Mouse (Mus musculus) thymus, postnatal 25 days (tissue): ENCODE measurements around the gene Trim71.
A peak's percentile ranks its signal among the peaks of the same experiment; 100 is the strongest.
"Not testable (repeated sequence)": the region's sequence is repeated elsewhere in the genome, so short reads cannot be mapped to it uniquely, and the experiment has no call there.

Experiments used
- DNase-seq: peaks from one replicate; pipeline ENCODE4 v3.0.0; 2022

The Trim71 gene

DNA sequence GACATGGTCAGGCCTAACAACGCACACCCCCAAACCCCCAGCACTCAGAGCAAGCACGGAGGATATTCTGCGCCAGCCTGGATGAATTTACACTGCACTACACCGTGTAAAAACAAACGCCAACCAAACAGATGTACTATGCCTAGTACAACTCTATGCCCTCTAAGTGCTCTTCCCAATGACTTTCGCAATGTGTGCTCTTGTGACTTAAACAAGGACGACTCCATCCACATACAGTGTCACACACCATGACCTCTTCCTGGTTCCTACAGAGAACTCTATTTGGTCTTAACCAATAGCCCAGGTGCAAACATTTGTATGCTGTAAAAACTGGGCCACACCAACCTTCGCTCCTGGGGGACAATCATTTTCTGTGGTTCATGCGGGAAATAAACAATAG is 41.7 kb downstream of the Trim71 start:
- DNase-seq = no peak

DNA sequence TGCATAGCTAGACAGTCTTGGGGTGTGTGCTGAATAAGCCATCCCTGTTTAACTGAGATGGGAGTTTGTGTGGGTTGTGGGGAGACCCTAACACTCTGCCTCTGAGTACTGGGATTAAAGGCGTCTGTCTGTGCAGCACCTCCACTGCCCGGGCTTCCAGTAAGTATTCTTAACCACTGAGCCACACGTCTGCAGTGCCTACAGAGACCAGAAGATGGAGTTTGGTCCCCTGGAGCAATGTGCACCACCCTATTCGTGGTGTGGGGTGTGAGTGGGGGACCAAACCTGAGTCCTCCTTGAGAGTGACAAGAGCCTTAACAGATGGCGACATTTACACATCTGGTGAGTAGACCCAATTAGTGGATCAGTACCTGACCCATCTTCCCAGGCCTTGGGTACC is 42.1 kb downstream of the Trim71 start:
- DNase-seq = peak; percentile 35

DNA sequence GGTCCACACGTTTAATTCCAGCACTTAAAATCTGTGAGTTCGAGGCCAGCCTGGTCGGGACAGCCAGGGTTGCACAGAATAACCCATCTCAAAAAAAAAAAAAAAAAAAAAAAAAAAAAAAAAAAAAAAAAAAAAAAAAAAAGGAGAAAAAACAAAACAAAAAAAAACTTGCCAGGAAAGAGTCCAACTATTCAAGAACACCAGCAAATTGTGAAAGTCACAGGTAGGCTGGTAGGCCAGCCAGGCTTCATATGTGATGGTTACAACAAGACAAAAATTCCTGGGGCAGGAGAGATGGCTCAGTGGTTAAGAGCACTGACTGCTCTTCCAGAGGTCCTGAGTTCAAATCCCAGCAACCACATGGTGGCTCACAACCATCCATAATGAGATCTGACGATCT is 43.6 kb downstream of the Trim71 start:
- not testable (repeated sequence) for DNase-seq

DNA sequence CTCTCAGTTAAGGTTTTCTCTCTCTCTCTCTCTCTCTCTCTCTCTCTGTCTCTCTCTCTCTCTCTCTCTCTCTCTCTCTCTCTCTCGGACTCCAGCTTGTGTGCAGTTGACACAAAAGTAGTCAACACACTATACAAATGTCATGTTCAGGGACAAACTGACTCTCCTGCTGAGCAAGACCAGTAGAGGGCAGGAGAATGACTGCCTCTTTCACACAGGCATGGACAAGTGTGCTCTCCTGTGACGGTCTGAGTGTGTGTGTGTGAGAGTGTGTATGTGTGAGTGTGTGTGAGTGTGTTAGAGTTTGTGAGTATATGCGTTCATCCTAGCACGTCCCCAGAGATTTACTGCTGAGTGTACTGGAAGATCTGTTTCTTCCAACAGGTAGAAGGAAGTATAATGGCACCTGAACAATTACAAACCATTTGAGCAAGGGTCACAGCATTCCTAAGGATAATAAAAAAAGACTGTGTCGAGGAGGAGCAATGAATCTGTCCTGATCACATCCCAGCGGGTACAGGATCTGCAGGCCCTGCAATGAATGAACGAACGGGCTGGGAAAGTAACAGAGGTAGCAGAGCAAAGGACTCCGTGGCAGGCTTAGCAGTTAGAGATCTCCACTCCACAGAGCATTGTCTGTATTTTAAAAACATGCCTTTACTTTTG is 45.2 kb downstream of the Trim71 start:
- no peak for DNase-seq

DNA sequence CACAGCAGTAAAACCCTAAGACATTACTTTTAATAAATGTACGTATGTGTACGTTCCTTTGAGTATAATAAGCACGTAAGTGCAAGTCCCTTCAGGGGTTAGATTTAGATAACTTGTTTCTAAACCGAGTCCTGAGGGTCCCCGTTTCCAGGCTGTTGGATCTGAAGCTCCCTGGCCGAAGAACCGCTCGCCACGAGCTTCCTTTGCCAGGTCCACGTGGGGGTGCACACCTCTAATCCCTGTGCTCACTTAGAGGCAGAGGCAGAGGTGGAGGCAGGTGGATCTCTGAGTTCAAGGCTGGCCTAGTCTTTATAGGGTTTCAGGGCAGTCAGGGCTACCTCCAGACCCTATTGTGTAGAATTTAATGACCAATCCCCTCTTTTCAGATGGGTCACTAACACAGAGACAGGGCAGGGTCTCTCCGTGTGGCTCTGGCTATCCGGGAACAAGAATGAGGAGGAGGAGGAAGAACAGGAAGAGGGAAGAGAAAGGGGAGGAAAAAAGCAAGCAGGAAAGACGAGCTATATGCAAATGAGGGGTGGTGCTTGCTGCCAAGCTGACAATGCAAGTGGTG is 46.2 kb downstream of the Trim71 start:
- DNase-seq = no peak

DNA sequence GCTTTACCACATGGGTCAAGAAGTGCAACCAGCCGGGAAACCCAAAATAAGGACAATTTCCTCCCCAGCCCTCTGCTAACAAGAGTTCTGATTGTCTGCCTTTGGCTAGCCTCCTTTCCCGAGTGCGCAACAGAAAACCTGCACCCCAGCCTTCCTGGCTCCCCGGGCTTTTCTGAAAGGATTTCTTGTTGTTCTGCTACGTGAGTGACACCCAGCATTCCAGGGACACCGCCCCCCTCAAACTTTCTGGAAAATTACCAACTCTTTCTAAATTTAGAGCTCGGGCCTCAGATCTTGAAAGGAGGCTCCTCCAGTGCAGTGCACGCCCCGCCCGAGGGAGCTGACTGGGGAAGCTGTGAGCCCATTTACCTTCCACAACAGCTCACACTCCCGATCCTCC is 48.8 kb downstream of the Trim71 start, which contains the start of gene C130032M10Rik:
TSS of gene C130032M10Rik (plus strand) at position 334 of the 400 bp plus-strand sequence.
- no peak for DNase-seq

DNA sequence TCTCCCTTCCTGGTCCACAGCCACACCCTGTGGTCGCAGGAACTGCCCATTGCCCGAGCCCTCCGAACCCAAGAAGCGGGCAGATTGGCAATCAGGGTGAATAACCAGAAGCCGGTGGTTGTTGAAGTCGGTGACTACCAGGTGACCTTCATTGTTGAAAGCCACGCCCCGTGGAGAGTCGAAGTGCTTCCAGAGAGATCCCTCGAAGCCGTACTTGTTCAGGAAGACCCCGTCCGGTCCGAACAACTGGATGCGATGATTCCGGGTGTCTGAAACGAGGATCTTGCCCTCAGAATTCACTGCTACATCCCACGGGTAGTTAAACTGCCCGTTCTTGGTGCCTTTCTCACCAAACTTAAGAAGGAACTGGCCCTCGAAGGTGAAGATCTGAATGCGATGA is 51.3 kb downstream of the Trim71 start:
- no peak for DNase-seq

DNA sequence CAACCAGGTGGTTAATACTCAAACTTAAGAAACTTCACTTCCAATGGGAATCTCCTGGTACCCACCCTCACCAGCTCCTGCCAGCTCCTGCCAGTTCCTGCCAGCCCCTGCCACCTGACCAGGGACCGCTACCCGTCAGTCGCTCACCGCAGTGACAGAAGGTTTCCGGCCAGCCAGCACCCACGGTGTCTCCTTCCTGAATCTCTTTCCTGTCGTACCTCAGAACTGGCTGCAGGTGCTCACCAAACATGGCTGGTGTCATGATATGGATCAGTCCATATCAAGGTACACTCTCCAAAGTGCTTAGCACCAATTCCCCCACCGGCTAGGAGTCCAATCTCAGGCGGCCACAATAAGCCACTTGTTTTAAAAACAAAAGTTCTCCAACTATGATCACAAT is 54.4 kb downstream of the Trim71 start:
- peak; percentile 69 for DNase-seq

DNA sequence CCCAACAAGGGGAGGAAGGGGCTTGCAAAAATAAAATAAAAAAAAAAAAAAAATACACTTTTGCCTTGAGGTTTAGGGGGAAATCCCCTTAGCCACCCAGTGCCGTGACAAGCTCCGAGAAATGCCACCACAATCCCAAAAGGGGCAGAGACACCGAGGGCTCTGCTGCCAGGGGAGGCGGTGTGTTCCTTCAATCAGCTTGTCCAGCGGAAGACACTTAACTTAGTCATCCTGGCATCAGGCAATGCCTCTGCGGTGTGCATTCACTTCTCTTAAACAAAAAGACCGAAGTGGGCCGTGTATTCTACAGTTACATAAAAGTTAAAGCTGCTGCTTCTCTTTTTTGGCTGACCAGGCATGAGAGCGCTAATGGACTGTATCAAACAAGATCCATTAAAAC is 56.7 kb downstream of the Trim71 start:
- DNase-seq = no peak

DNA sequence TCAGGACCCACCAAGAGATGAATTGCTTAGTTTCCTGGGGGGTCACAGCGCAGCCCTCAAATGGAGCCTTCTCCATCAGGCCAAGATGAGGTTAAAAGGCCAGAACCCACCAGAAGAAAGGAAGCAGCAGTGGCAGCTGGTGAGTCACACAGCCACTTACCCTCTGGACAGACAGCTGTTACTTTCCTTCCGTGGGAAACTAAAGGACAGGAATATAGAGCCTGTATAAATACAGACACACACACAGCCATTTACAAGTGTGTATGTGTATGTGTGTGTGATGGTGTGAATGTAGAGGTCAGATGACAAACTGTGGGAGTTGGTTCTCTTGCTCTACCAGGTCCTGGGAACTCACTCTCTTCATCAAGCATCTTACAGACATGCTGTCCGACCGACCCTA is 57.6 kb downstream of the Trim71 start:
- no peak for DNase-seq

DNA sequence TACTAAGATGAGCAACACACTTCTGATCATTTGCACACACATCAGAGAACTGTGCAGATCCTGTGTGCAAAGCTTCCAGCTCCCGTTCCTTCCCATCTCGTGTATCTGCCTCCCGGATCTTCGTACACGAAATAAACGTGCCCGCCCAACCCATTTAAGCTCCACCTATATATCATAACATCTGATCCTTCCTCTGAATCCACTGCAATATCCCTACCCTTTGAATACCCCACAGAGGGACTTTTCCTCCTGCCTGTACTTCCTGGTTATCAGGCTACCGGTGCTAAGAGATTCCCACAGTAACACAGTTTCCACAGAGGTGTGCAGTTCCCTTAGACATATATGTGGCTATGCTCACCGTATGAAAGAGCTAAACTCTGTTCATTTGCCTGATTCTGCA is 59.4 kb downstream of the Trim71 start, which contains the start of gene Ccr4:
TSS of gene Ccr4 (minus strand) at position 101 of the 400 bp plus-strand sequence.
- DNase-seq = no peak

DNA sequence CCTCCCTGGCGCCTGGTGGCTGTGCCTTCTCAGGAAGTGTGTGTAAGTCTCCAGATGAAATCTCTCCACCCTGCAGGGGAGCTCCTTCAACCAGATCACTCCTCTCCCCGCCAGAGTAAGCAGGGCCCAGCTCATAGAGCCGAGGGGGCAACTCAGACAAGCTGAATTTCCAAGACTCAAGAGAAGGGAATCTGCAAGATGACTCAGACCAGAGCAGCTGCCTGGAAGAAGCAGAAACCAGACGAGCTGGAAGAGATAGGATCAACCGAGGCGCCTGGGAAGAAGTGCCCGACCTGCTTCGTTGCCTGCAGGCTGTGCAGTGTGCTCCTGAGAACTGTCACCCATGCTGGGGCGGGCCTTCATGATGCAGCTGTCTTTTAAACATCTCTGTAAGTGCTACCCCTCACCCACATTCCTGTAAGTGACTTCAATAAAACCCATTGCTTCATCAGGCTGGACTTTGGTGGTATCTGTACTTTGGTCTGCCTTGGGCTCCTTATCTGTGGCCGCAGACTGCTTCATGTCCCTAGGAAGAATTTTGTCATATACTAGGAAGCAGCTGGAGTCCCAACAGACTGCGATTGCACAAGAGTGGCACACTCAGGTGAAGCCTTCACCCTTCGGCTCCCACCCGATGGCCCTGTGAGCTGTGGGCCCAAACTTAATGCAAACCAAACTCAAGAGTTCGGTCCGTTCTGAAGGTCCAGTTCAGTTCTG is 61.3 kb downstream of the Trim71 start:
- DNase-seq = no peak

DNA sequence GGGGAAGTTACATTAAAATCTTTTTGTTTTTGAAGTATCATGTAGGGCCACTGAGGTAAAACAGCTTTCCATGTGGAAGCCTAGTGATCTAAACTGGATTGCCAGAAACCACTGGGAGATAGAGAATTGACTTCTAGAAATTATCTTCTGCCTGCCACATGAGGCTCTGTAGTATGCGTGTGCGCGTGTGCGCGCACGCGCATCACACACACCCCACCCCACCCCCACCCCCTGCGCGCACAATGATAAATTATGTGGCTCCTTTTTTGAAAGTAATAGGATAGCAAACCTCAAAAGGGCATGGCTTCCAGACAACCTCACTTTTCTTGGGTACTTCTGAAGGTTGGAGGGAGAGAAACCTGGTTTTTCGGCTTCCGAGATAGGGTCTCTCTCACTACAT is 62.3 kb downstream of the Trim71 start:
- no peak for DNase-seq

DNA sequence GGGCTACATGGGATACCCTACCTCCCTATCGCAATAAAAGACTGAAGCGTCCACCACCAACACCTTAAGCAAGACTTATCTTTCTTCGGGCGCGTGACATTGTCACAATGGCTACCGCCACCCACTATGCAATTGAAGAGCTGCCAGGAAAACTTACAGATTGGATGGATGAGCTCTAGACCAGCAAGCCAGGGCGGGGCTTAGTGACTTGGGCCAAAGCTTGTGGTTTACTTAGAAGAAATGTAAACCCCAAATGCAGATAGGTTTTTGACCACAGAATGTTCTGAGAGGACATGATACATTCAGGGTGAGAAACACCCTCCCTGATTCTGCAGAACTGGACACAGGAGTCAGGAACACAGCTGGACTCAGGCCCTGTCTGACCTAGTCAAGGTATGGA is 63.1 kb downstream of the Trim71 start:
- DNase-seq = no peak

DNA sequence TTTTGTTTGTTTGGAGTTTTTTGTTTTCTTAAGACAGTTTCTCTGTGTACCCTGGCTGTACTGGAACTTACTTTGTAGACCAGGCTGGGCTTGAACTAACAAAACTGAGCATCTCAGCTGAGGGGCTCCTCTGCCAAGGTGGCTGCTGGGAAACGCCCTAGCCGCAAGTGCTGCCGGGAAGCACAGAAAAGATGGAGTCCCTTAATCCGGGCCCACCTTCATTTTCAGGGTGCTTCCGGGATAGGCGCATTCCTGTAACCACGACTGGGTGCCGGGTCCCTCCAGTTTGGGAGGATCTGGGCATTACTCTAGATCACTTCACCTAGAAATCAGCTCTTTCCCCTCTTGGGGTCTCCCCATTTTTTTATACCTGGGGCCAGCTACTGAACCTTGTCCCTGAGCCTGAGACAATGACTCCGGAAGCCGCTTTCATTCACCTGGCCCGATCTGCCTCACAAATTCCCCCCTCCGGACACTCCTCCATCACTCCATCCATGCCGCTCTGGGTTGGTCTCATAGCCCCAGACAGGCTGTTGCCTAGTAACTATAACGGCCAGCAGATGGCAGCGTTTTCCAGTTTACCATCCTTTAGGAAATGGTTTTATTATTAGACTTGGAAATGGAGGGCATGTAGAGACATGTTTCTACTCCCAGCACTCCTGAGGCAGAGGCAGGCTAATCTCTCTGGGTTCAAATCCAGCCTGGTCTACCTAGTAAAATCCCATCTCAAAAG is 64.2 kb downstream of the Trim71 start:
- peak; percentile 71 for DNase-seq

DNA sequence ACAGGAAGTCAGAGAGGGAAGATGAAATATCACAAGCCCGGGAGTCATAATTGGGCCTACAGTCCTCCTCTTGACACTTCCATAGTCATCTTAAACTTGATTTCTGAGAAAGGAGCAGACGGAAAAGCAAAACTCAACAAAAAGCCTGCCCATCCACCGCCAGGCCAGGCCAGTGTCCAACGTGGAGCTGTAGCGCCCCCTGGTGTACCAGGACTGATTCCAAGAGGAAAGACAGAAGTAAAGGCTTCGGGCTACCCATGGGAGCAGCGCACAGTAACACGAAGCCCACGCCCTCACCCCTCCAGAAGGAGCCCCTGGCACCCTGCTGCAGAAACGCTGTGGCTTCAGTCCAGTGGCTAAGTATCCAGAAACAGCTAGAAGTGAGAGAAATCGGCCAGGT is 66.0 kb downstream of the Trim71 start:
- peak; percentile 93 for DNase-seq

DNA sequence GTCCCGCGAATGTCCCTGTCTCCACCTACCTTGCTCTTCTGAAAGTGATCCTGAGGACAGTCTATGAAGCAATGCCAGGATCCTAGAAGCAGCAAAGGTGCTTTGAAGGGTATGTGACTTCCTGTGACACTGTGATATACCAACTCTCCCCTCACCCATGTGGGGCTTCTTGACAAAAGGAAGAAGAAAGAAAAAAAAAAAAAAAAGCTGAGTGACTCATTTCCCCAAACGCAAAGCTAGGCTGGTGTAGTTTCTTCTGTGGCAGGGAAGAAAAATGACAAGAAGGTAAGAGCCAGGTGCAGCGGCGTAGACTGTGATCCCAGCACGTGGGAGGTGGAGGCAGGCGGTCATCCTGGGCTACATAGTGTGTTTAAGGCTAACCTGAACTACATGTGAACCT is 67.7 kb downstream of the Trim71 start:
- DNase-seq = peak; percentile 61

DNA sequence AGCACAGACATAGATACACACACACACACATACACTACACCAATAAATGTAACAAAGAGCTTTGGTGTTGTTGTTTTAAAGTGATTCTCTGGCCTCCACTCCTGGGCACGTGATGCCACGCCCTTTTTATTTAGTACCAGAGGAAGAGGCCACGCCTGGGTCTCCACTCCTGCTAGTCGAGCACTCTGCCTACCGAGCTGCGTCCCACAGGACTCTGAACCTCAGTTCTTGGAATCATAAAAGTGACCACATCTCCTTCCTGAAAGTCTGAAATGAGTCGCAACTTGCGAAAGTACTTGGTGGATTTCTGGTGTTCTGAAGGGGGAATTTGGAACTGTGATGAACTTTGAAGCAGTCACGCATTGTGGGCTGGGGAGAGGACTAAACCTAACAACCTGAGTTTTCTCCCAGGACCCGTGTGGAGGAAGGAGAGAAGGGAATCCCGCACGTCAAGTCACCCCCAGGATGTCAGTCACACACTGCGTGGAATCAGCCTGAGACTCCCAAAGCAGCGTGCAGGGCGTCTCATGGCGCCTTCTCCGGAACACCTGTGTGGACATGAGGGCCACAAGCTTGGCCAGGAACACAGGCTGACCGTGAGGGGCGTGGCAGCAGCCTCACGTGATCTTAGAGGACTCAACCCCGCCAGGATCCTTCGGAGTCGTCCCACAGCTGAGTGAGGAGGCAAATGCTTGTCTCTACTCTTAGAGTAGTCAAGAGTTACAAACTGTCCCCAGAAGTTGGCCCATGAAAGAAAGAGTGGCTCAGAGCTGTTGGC is 76.5 kb downstream of the Trim71 start:
- no peak for DNase-seq

DNA sequence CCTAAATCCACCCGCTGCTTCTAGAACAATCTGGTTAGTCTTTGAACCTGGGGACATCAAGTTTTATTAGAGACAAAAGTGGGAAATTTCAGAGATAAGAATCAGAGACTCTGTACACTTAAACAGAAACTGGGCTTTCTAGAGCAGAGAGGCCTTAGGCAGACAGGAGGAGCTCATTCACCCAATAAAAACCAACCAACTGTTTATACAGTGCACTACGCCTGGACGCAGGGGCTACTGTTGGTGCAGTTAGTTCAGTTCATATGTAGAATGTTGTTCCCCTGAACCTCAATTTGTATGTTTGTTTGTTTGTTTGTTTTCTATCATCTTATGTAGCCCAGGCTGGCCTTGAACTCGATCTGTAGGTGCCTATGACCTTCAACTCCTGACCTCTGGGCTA is 77.4 kb downstream of the Trim71 start:
- DNase-seq = no peak

DNA sequence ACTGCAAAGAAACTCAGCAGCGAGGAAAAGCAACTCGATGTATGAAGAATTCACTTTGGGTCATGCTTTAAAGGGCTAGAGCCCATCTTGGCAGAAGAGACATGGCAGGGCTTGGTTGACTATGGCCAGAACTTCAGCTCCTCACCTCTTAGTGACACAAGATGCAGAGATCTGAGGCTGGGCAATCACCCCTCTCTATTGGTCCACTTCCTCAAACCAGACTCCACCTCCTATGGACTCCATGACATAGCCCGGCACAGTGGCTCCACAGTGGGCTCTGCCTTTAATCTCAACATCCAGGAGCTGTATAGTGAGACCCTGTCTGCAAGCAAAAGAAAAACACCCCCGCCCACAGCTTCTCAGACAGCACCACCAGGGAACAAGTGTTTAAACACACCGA is 79.4 kb downstream of the Trim71 start:
- no peak for DNase-seq

DNA sequence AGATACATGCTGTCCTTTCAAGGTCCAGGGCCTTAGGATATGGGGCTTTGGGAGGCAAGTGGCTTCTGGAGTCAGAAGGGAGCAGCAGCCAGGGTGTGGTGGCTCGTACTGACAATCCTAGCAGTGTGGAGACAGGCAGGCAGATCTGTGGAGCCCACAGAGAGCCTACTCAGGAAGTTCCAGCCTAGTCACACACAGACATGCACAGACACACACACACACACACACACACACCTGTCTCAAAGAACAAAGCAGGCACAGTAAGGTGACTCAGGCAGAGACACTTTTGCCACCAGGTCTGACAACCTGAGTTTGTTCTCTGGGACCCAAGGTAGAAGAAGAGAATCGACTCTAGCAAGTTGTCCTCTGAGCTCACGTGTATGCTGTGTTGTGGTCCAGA is 83.2 kb downstream of the Trim71 start:
- DNase-seq = no peak

DNA sequence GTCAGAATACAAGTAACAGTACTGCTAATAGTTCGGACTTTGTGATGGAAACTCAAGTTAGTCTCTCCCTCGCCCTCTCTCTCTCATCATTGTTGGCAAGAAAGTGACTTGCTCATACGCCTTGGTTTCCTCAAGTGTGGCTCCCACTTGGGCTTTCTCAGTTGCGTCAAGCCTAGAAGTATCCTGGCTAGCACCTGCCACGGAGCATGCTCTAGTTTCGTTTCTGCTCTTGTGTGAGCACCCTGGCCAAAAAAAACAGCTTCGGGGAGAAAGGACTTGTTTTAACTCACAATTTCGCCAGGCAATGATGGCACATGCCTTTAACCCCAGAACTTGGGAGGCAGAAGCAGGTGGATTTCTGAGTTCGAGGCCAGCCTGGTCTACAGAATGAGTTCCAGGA is 87.2 kb downstream of the Trim71 start:
- DNase-seq = no peak

DNA sequence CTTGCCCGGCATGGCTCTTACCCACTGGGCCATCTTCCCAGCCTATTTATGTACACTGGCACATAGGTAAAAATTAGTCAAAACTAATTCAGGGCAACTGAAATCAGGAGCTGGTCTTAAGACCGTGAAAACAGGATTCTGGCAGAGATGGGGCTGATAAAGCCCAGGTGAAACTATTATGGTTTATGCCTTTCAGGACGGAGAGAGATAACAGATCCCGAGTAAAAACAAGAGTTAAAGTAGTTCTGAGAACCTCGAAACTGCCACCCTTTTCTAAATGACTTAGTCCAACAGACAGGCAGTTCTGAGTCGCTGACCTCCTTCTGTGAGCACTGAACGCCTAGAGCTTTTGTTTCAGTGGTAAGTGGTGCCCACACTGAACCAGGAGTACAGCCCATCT is 92.3 kb downstream of the Trim71 start:
- no peak for DNase-seq
